Mouse (Mus musculus) urinary bladder, postnatal 25 days (tissue): ENCODE data around the gene Yipf2.

ENCODE experiments used
- DNase-seq: peaks from one replicate; pipeline ENCODE4 v3.0.0; 2022; ENCODE audit warnings: low spot score

Gene Yipf2

GRCm38 (mm10) chr9:21592703-21593121, at the start of gene Yipf2, which contains the start of gene Timm29:
Gene Yipf2, minus strand, starts transcription at chr9:21592828.
Gene Timm29, plus strand, starts transcription at chr9:21592722.
- DNase-seq = peak; percentile 77

DNA sequence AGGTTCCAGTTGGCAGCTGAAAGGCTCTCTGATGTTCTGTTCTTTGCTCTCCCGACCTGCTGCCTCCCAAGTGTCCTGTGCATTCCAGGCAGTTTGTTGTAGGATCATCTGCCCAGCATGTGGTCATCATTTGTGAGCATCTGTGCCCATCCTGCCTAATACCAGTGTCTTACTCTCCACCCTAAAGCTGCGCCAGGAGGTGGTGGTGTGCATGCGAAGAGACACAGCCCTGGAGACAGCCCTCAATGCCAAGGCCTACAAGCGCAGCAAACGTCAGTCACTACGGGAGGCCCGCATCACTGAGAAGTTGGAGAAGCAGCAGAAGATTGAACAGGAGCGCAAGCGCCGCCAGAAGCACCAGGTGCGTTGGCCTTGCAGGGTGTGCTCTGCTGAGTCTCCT, 46.4 kb upstream of the Yipf2 start:
- DNase-seq = no peak

DNA sequence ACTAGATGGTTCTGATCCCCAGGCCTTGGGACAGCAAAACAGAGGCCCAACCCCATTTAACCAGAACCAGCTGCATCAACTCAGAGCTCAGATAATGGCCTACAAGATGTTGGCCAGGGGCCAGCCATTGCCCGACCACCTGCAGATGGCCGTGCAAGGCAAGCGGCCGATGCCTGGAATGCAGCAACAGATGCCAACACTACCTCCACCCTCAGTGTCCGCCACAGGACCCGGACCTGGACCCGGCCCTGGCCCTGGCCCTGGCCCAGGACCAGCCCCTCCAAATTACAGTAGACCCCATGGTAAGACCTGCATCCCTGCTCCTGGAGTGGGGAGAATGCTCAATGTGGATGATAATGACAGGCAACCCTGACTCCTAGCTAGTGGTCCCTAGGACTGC, 43.0 kb upstream of the Yipf2 start:
- no peak for DNase-seq

DNA sequence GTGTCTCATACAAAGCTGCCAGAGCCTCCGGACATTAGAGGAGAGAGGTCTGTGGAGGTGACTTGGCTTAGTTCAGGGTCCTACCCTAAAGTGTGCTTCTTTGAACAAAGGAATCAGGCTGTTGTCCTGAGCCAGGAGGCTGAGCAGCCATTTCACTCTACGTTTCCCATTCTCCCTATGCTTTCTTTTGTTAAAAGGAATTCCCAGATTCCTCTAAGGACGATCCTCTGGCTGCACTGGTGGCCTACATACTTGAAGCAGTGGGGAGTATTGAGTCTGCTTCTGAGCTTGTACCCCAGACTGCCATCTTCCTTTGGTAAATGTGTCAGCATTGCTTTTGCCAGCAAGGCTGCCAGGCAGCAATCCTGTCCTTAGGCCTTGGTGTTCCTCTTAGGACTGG, 40.5 kb upstream of the Yipf2 start:
- DNase-seq = no peak

DNA sequence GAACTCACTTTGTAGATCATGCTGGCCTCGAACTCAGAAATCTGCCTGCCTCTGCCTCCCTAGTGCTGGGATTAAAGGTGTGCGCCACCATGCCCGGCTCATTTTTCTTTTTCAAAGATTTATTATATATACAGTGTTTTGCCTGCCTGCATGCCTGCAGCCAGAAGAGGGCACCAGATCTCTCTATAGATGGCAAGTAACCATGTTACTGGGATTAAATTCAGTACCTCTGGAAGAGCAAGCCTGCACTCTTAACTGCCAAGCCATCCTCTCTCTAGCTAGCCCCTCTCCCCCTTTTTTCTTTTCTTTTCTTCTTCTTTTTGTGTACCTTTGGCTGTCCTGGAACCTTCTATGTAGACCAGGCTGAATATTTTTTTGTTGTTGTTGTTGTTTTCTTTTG, 38.0 kb upstream of the Yipf2 start:
- DNase-seq = peak; percentile 29

GRCm38 (mm10) chr9:21627145-21627795, 34.6 kb upstream of the Yipf2 start:
- DNase-seq = no peak

- DNase-seq = no peak
These were observed 33.9 kb upstream of the Yipf2 start for GRCm38 (mm10) chr9:21626571-21626970.

DNA sequence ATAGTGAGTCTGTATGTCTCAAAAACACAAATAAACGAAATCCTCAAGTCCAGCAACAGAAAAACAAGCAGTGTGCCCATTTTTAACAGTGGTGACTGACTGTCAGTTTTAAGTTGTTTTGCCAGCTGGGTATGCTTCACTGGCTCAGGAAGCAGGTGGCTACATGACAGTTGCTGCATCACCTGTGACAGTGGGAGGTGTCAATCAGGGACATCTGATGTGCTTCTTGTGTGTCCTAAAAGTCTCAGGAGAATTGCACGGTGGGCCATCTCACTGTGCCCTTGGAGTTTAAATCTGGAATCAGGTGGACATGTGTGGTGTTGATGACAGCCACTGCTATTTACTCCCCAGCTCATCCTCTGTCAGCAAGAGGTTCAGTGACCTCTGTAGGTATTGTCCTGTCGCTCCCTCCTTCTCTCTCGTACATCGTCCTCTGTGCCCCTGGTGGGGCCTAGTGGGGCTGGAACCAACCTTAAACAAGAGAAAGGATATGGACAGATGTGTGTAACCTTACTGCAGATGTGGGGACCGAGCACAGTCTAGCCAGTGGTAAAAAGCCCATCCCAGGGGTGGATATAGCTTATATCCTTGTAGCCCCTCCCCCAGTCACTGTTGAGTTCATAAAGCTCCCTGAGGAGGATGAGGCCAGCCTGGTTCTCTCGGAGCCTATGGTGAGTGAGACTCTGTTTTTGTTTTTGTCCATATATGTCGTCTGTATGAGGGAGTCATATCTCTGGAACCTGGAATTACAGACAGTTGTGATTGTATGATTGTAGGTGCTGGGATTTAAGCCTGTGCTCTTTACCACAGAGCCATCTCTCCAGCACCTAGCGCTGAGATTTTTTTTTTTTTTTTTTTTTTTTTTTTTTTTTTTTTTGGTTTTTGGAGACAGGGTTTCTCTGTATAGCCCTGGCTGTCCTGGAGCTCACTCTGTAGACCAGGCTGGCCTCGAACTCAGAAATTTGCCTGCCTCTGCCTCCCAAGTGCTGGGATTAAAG, 33.0 kb upstream of the Yipf2 start:
- no peak for DNase-seq

DNA sequence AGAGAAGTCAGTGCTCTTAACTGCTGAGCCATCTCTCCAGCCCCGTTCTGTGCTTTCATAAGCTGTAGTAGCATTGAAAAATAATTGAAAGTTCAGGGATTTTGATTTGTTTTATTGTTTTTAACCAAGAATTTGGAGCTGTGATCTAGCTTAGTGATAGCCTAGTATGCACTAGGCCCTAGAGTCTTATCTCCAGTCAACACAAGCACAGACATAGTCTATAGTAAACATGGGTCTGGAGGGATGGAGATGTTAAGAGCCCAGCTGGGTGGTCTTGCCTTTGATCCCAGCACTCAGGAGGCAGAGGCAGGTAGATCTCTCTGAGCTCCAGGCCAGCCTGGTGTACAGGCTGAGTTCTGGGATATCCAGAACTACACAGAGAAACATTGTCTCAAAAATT, 30.0 kb upstream of the Yipf2 start:
- DNase-seq = no peak

- DNase-seq = no peak
These were observed 27.6 kb upstream of the Yipf2 start for GRCm38 (mm10) chr9:21620229-21620628.

GRCm38 (mm10) chr9:21617066-21617465, 24.4 kb upstream of the Yipf2 start:
- DNase-seq = no peak

GRCm38 (mm10) chr9:21616232-21616781, 23.7 kb upstream of the Yipf2 start:
- peak; percentile 83 for DNase-seq

- peak; percentile 98 for DNase-seq
These were observed 23.1 kb upstream of the Yipf2 start, which contains the start of gene Smarca4 for GRCm38 (mm10) chr9:21615617-21616231. Gene Smarca4, plus strand, starts transcription at chr9:21616169.

- DNase-seq = no peak
These were observed 22.4 kb upstream of the Yipf2 start for GRCm38 (mm10) chr9:21614864-21615616.

- DNase-seq = no peak
These were observed 17.2 kb upstream of the Yipf2 start for GRCm38 (mm10) chr9:21609861-21610260.

GRCm38 (mm10) chr9:21606648-21607047, 14.0 kb upstream of the Yipf2 start:
- no peak for DNase-seq

- no peak for DNase-seq
These were observed 13.2 kb upstream of the Yipf2 start for GRCm38 (mm10) chr9:21605865-21606264.

DNA sequence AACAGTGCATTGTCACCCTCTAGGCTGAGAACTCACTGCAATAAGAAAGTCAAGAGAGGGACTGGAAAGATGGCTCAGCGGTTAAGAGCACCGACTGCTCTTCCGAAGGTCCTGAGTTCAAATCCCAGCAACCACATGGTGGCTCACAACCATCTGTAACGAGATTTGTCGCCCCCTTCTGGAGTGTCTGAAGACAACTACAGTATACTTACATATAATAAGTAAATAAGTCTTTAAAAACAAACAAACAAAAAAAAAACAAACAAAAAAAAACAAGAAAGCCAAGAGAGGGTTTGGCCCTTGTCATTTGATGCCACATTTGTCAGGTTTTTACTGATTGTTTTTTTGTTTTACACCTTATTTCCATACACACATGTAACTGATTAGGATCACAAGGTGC, 11.5 kb upstream of the Yipf2 start:
- no peak for DNase-seq

GRCm38 (mm10) chr9:21601722-21602399, 9.2 kb upstream of the Yipf2 start:
- DNase-seq = peak; percentile 60

- DNase-seq = no peak
These were observed 8.4 kb upstream of the Yipf2 start for GRCm38 (mm10) chr9:21601073-21601472.

DNA sequence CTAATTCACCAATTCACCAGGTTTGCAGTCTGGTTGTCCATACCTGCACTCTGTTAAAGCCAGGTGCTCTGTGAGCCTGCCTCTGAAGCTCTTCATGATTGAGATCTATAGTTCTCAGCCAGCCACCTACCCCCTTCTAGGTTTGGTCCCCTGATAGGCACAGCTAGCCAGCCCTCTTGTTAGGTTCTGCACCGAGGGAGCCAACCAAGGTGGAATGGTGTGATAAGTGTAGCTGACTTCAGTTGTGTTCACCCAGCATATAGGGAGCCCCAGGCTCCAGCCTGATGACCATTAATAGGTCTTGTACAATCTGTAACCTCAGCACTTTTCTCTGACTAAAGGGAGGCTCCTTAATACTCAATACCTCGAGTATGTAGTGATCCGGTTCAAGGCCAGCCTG, 7.6 kb upstream of the Yipf2 start:
- DNase-seq = no peak
